Mouse (Mus musculus) liver, embryonic 15.5 days (tissue): ENCODE measurements around the gene Gm49325. TPM values are rescaled to one million over a fixed set of nuclear protein-coding genes. Genes with fewer than 3 reads are reported as not detected.
"Not testable (repeated sequence)": the region's sequence is repeated elsewhere in the genome, so short reads cannot be mapped to it uniquely, and the experiment has no call there.

Source experiments
- ATAC-seq: fragments of 200-750 bp; cut with Nextera tagmentation; 2 replicates; pipeline ENCODE4 v1.8.0; 2017; ENCODE audit warnings: moderate number of reproducible peaks, mild to moderate bottlenecking, moderate library complexity; ENCODE audit not compliant: insufficient read depth
- H3K27ac ChIP-seq: fragments of 300-500 bp; sonication (generic); replicated peaks from 2 replicates; pipeline ENCODE4 v1.5.1; 2015; ENCODE audit warnings: mild to moderate bottlenecking, inconsistent platforms
- H3K27me3 ChIP-seq: fragments of 300-500 bp; sonication (generic); 2 replicates; pipeline ENCODE4 v1.6.1; 2015; ENCODE audit warnings: mild to moderate bottlenecking, inconsistent platforms
- H3K36me3 ChIP-seq: fragments of 300-500 bp; sonication (generic); replicated peaks from 2 replicates; pipeline ENCODE4 v1.6.1; 2015; ENCODE audit warnings: moderate library complexity, mild to moderate bottlenecking, inconsistent platforms
- H3K4me1 ChIP-seq: fragments of 300-500 bp; sonication (generic); replicated peaks from 2 replicates; pipeline ENCODE4 v1.6.1; 2015; ENCODE audit warnings: inconsistent platforms
- H3K4me2 ChIP-seq: fragments of 300-500 bp; sonication (generic); 2 replicates; pipeline ENCODE4 v1.6.1; 2015; ENCODE audit warnings: moderate library complexity, mild to moderate bottlenecking, inconsistent platforms
- H3K4me3 ChIP-seq: fragments of 300-500 bp; sonication (generic); replicated peaks from 2 replicates; pipeline ENCODE4 v1.5.1; 2015; ENCODE audit warnings: mild to moderate bottlenecking, inconsistent platforms
- H3K9ac ChIP-seq: fragments of 300-500 bp; sonication (generic); 2 replicates; pipeline ENCODE4 v1.6.1; 2015; ENCODE audit warnings: moderate library complexity, mild to moderate bottlenecking, inconsistent platforms
- H3K9me3 ChIP-seq: fragments of 300-500 bp; sonication (generic); replicated peaks from 2 replicates; pipeline ENCODE4 v1.6.1; 2016; ENCODE audit warnings: inconsistent platforms
- WGBS: fragments of 180-500 bp; shearing (Covaris S2); methylation state at CpG from one replicate; pipeline ENCODE4 v1.1.7; 2015; ENCODE audit warnings: mixed read lengths; ENCODE audit not compliant: insufficient replicate concordance; 5-methylcytosine and 5-hydroxymethylcytosine counted together
- microRNA counts: library from miRNA; unstranded; fragments of <30 nt; microRNA quantifications from one replicate; lab custom pipeline; 2016
- microRNA-seq: library from miRNA; unstranded; fragments of <30 nt; microRNA quantifications from one replicate; pipeline ENCODE4, GENCODE M21; 2016
- polyA plus RNA-seq: library from polyadenylated mRNA; unstranded; fragments of >200 nt; fragmentation: Nextera tagmentation; extraction: Ambion mirVana; gene quantifications from 2 replicates; pipeline ENCODE4 v1.2.1, GENCODE M21; 2015

The Gm49325 gene
- polyA plus RNA-seq, 1 experiment from 2014 or later: 0.82 TPM

DNA sequence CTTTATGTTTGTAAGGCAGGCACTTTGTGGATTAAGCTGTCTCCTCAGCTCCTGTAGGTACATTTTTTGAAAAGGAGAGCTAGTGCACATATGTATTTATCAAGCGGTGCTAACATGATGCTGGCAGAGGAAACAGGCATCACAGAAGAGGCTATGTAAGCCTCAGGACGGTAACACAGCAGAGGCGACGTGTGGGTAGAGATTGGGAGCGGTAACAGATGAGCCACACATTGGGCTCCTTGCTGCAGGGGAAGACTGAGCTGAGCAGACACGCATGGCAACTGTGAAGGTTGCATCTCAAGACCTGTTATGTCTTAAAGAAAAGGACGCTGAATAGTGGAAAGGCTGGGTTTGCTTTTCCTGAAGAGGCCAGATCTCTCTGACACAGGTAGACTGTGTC lies 77.0 kb downstream of the Gm49325 start:
- no peak overlapping the region for H3K9ac ChIP-seq
- no peak overlapping the region for H3K4me3 ChIP-seq
- no peak overlapping the region for H3K27ac ChIP-seq
- no peak overlapping the region for H3K4me2 ChIP-seq
- no peaks in the 10 kb centered on the region for H3K36me3 ChIP-seq
- 52% methylated on average over 7 of the region's 7 CpGs for WGBS
- ATAC-seq: no peak
- peaks cover 90% of the 10 kb centered on the region for H3K27me3 ChIP-seq
- no peaks in the 10 kb centered on the region for H3K4me1 ChIP-seq
- H3K9me3 ChIP-seq: no peaks in the 10 kb centered on the region

DNA sequence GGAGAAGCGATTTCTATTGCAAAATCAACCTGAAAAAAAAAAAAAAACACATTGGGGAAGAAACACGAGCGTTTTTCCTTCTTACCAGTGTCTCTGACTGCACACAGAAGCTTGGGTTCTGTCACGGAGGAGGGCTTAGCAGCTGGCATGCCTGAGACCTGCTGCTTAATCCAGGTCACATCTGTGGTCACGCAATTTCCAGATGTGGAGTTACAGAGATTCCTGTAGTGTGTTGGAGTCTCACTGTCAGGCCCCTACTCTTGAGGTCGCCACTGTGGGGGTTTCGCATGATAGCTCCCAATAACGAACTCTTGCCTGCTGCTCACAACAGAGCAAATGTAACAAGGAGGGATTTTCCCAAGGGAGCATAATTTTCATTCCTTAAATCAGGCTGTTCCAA lies 78.2 kb downstream of the Gm49325 start:
- Histone ChIP-seq H3K4me2 (no peak overlapping the region), H3K27me3 (peaks cover 90% of the 10 kb centered on the region), H3K4me3 (no peak overlapping the region), H3K9ac (no peak overlapping the region), H3K9me3 (no peaks in the 10 kb centered on the region), H3K27ac (no peak overlapping the region), H3K36me3 (no peaks in the 10 kb centered on the region), H3K4me1 (no peaks in the 10 kb centered on the region)
- ATAC-seq: no peak
- 31% methylated on average over 8 of the region's 8 CpGs for WGBS

- 5% methylated on average over 22 of the region's 22 CpGs for WGBS
- no peak within 1 kb of the TSS for H3K27ac ChIP-seq
- no peak within 1 kb of the TSS for H3K9ac ChIP-seq
- peaks cover 74% of the 10 kb centered on the region for H3K27me3 ChIP-seq
- no peak within 1 kb of the TSS for H3K4me2 ChIP-seq
- no peaks in the 10 kb centered on the region for H3K9me3 ChIP-seq
- ATAC-seq: no peak
- no peaks in the 10 kb centered on the region for H3K4me1 ChIP-seq
- no peaks in the 10 kb centered on the region for H3K36me3 ChIP-seq
- H3K4me3 ChIP-seq: no peak within 1 kb of the TSS
Measured at GRCm38 (mm10) chr10:77685895-77686664, 80.1 kb downstream of the Gm49325 start, which contains the start of gene Tspear. Gene Tspear (plus strand): TSS chr10:77686569.

GRCm38 (mm10) chr10:77687021-77687420 lies 81.0 kb downstream of the Gm49325 start:
- no peak for ATAC-seq
- 23% methylated on average over 10 of the region's 10 CpGs for WGBS
- Histone ChIP-seq H3K27me3 (peaks cover 74% of the 10 kb centered on the region), H3K4me3 (no peak overlapping the region), H3K4me1 (no peaks in the 10 kb centered on the region), H3K36me3 (no peaks in the 10 kb centered on the region), H3K4me2 (no peak overlapping the region), H3K27ac (no peak overlapping the region), H3K9ac (no peak overlapping the region), H3K9me3 (no peaks in the 10 kb centered on the region)

GRCm38 (mm10) chr10:77690356-77690807 lies 84.4 kb downstream of the Gm49325 start, which contains the start of gene Gm19402:
Gene Gm19402 (minus strand): TSS chr10:77690757.
- not testable (repeated sequence) for H3K36me3 ChIP-seq, H3K4me2 ChIP-seq, H3K9ac ChIP-seq, H3K4me1 ChIP-seq, H3K4me3 ChIP-seq, H3K27ac ChIP-seq, H3K9me3 ChIP-seq, ATAC-seq
- peaks cover 43% of the 10 kb centered on the region for H3K27me3 ChIP-seq
- 47% methylated on average over 3 of the region's 3 CpGs for WGBS

MicroRNAs encoded within 50 kb of the gene (microRNA counts, 519-probe panel; counts per million panel counts)
- microRNA mmu-miR-1930 (lab: Ali Mortazavi, UCI): not detected

Small RNA genes lying within 50 kb of the gene (microRNA-seq; reads per million reads assigned to microRNA genes)
- 12.9 reads per million, percentile 30 among the genes with 10 or more reads in this experiment for gene Mir1930

Other genes with a start within 250 kb of the Gm49325 start
- gene Adarb1, start 187.9 kb upstream of the Gm49325 start, polyA plus RNA-seq: 1.2 and 1.6 TPM in 2 replicates
- 14.9 and 16.0 TPM in 2 replicates for gene Fam207a, start 90.4 kb upstream of the Gm49325 start, polyA plus RNA-seq
- 17.1 and 18.5 TPM in 2 replicates for gene Itgb2, start 75.9 kb upstream of the Gm49325 start, polyA plus RNA-seq
- gene Pttg1ip, start 24.5 kb upstream of the Gm49325 start, polyA plus RNA-seq: 79.6 and 89.2 TPM in 2 replicates
- gene Sumo3, start 100 bp upstream of the Gm49325 start, polyA plus RNA-seq: 91.2 and 93.4 TPM in 2 replicates
- 47.0 and 58.0 TPM in 2 replicates for gene Ube2g2, start 16.1 kb downstream of the Gm49325 start, polyA plus RNA-seq
- 0.06 TPM in 1 of 2 replicates, not detected in the other for gene Tspear, start 80.4 kb downstream of the Gm49325 start, polyA plus RNA-seq
- not detected in 2 replicates for gene Gm19402, start 84.6 kb downstream of the Gm49325 start, polyA plus RNA-seq
- gene Gm9508, start 91.0 kb downstream of the Gm49325 start, polyA plus RNA-seq: not detected in 2 replicates
- gene Gm10272, start 100.4 kb downstream of the Gm49325 start, polyA plus RNA-seq: not detected in 2 replicates
- not detected in 2 replicates for gene Gm10024, start 105.3 kb downstream of the Gm49325 start, polyA plus RNA-seq
- gene Gm10142, start 109.6 kb downstream of the Gm49325 start, polyA plus RNA-seq: not detected in 2 replicates
- not detected in 2 replicates for gene Krtap12-1, start 114.4 kb downstream of the Gm49325 start, polyA plus RNA-seq
- not detected in 2 replicates for gene Gm10100, start 120.3 kb downstream of the Gm49325 start, polyA plus RNA-seq
- not detected in 2 replicates for gene Gm18596, start 136.4 kb downstream of the Gm49325 start, polyA plus RNA-seq
- gene Gm9736, start 145.2 kb downstream of the Gm49325 start, polyA plus RNA-seq: not detected in 2 replicates
- gene Gm3233, start 153.5 kb downstream of the Gm49325 start, polyA plus RNA-seq: not detected in 2 replicates
- not detected in 2 replicates for gene Gm3238, start 165.1 kb downstream of the Gm49325 start, polyA plus RNA-seq
- gene Gm7138, start 170.7 kb downstream of the Gm49325 start, polyA plus RNA-seq: not detected in 2 replicates
- gene Gm3250, start 176.3 kb downstream of the Gm49325 start, polyA plus RNA-seq: not detected in 2 replicates
- gene Gm7137, start 182.0 kb downstream of the Gm49325 start, polyA plus RNA-seq: not detected in 2 replicates
- gene Gm9639, start 188.9 kb downstream of the Gm49325 start, polyA plus RNA-seq: not detected in 2 replicates
- gene Gm19668, start 192.9 kb downstream of the Gm49325 start, polyA plus RNA-seq: not detected in 2 replicates
- not detected in 2 replicates for gene Gm9507, start 205.6 kb downstream of the Gm49325 start, polyA plus RNA-seq
- not detected in 2 replicates for gene Gm2696, start 208.5 kb downstream of the Gm49325 start, polyA plus RNA-seq
- gene Krtap10-4, start 220.9 kb downstream of the Gm49325 start, polyA plus RNA-seq: not detected in 2 replicates
- gene Krtap10-10, start 229.8 kb downstream of the Gm49325 start, polyA plus RNA-seq: not detected in 2 replicates
- gene Gm36176, start 240.6 kb downstream of the Gm49325 start, polyA plus RNA-seq: not detected in 2 replicates
- gene Gm10318, start 246.7 kb downstream of the Gm49325 start, polyA plus RNA-seq: not detected in 2 replicates